ENCODE assay signal across 20 mouse cellular contexts in genomic region chr13:110712527-110712926, GRCm38 (mm10).
DNase-seq lines count a peak whose midpoint lies in the region; ATAC-seq and TF ChIP-seq lines count a peak whose summit lies in the region.
"Had no signal": no experiment of that assay in that cellular context is flagged by ENCODE, and none has a peak within 500 bp of the region (broad histone marks: within the 10 kb centered on the region; RNA-seq: fewer than 3 reads in every experiment).

No protein-coding gene starts in this region.

- no peak for ATAC-seq in liver, postnatal 0 days
- ATAC-seq: forebrain, embryonic 15.5 days had no signal

- no peak for TF ChIP-seq CTCF in liver, adult 2 months (IDR thresholded peaks at IDR 0.05; ENCODE audit: low read depth, low read length)
- TF ChIP-seq CTCF in liver, postnatal 0 days (IDR thresholded peaks at IDR 0.05; ENCODE audit: low read depth): no peak
- TF ChIP-seq CTCF in lung, adult 2 months (IDR thresholded peaks at IDR 0.05; ENCODE audit: insufficient read depth, low read length): no peak

- no peak overlapping the region for H3K9ac ChIP-seq in liver, adult 2 months (ENCODE audit: low read depth, low read length)
- H3K9ac ChIP-seq in liver, postnatal 0 days (replicated peaks): no peak overlapping the region
- H3K9ac ChIP-seq: embryonic facial prominence, embryonic 15.5 days; forebrain, embryonic 15.5 days; heart, embryonic 13.5 days; hindbrain, embryonic 12.5 days had no signal

- no peaks in the 10 kb centered on the region for H3K9me3 ChIP-seq in liver, postnatal 0 days (ENCODE audit: low read length)
- H3K9me3 ChIP-seq: embryonic facial prominence, embryonic 15.5 days; forebrain, embryonic 15.5 days; hindbrain, embryonic 12.5 days had no signal

- no peak overlapping the region for H3K4me2 ChIP-seq in liver, postnatal 0 days (ENCODE audit: low read depth, low read length)
- H3K4me2 ChIP-seq: embryonic facial prominence, embryonic 15.5 days; forebrain, embryonic 15.5 days; heart, embryonic 13.5 days; hindbrain, embryonic 12.5 days had no signal

- no peaks in the 10 kb centered on the region for H3K79me2 ChIP-seq in liver, adult 2 months (ENCODE audit: control insufficient read depth, insufficient read depth, low read length)

- no peaks in the 10 kb centered on the region for H3K36me3 ChIP-seq in liver, adult 2 months (ENCODE audit: control insufficient read depth, insufficient read depth, low read length)
- no peaks in the 10 kb centered on the region for H3K36me3 ChIP-seq in liver, postnatal 0 days (replicated peaks; ENCODE audit: insufficient read depth, low read length)
- H3K36me3 ChIP-seq: embryonic facial prominence, embryonic 15.5 days; forebrain, embryonic 15.5 days; heart, embryonic 13.5 days; hindbrain, embryonic 12.5 days had no signal

- TF ChIP-seq POLR2A in liver, adult 2 months (IDR thresholded peaks at IDR 0.05; ENCODE audit: extremely low read depth, insufficient read depth, low read length): no peak
- no peak for TF ChIP-seq POLR2A in lung, adult 2 months (IDR thresholded peaks at IDR 0.05; ENCODE audit: borderline replicate concordance, extremely low read depth, low read depth, low read length)

- no peak overlapping the region for H3K4me3 ChIP-seq in liver, adult 2 months (ENCODE audit: insufficient read depth, low read depth, low read length)
- no peak overlapping the region for H3K4me3 ChIP-seq in liver, postnatal 0 days (ENCODE audit: low read depth, low read length)
- H3K4me3 ChIP-seq in lung, adult 2 months (replicated peaks; ENCODE audit: extremely low read depth, low read depth, low read length): no peak overlapping the region
- H3K4me3 ChIP-seq: embryonic facial prominence, embryonic 15.5 days; erythroblast, embryonic 14.5 days; forebrain, embryonic 15.5 days; heart, embryonic 13.5 days; hindbrain, embryonic 12.5 days had no signal

- no peaks in the 10 kb centered on the region for H3K27me3 ChIP-seq in liver, adult 2 months (ENCODE audit: control insufficient read depth, insufficient read depth, low read length)
- no peaks in the 10 kb centered on the region for H3K27me3 ChIP-seq in liver, postnatal 0 days (ENCODE audit: insufficient read depth, low read length)
- H3K27me3 ChIP-seq: CH12.LX; embryonic facial prominence, embryonic 15.5 days; forebrain, embryonic 15.5 days; heart, embryonic 13.5 days; hindbrain, embryonic 12.5 days had no signal

- peaks cover 4% of the 10 kb centered on the region; the same call in 1 of the 2 replicates for H3K4me1 ChIP-seq in liver, adult 2 months (ENCODE audit: control insufficient read depth, insufficient read depth, low read length)
- no peaks in the 10 kb centered on the region for H3K4me1 ChIP-seq in liver, postnatal 0 days (ENCODE audit: insufficient read depth)
- no peaks in the 10 kb centered on the region; the same call in 1 of the 2 replicates for H3K4me1 ChIP-seq in lung, adult 2 months (ENCODE audit: control insufficient read depth, insufficient read depth, low read length)
- H3K4me1 ChIP-seq: forebrain, embryonic 15.5 days; hindbrain, embryonic 12.5 days had no signal

- H3K27ac ChIP-seq in liver, adult 2 months (replicated peaks; ENCODE audit: insufficient read depth, low read depth, low read length): no peak overlapping the region
- no peak overlapping the region for H3K27ac ChIP-seq in liver, postnatal 0 days (ENCODE audit: low read depth)
- H3K27ac ChIP-seq: embryonic facial prominence, embryonic 15.5 days; forebrain, embryonic 15.5 days; heart, embryonic 13.5 days; hindbrain, embryonic 12.5 days had no signal

- peak; percentile 86 for DNase-seq in liver, adult 2 months (ENCODE audit: extremely low read depth, low read depth, low spot score)
- no peak for DNase-seq in liver, postnatal 0 days
- DNase-seq in lung, postnatal 10 days: peak; percentile 17
- no peak for DNase-seq in lung, adult 2 months
- DNase-seq in Muller cell, postnatal 12 days (ENCODE audit: inconsistent ontology term): peak; percentile 86
- no peak for DNase-seq in spleen, postnatal 14 days (ENCODE audit: low spot score in 2 of 2)
- DNase-seq: adrenal gland, postnatal 10 days; cerebellum, adult 11 months; cerebellum, adult 8-10 months; cerebellum, postnatal 14 days; embryo, embryonic 11 days; gastrocnemius, postnatal 36 days; heart, adult 11 months; heart, postnatal 4 days had no signal

- TF ChIP-seq EP300 in liver, postnatal 0 days (IDR thresholded peaks at IDR 0.05; ENCODE audit: low read depth): no peak

- WGBS in liver, adult 2 months: 4% methylated on average over 3 of the region's 3 CpGs
- 38% methylated on average over 3 of the region's 3 CpGs for WGBS in liver, postnatal 0 days (ENCODE audit: insufficient replicate concordance)
- WGBS in lung, adult 2 months: 32% methylated on average over 3 of the region's 3 CpGs

Comparison
In these comparisons a context has a peak if more than half of its experiments do, and no peak if none do; other contexts are left out.
1. DNase-seq: peak in liver, adult 2 months (single experiment), lung, postnatal 10 days (single experiment) and Muller cell, postnatal 12 days (single experiment); none in liver, postnatal 0 days (single experiment), lung, adult 2 months (single experiment) and spleen, postnatal 14 days (0 of 2).